Comparison of ENCODE assay signal across 16 mouse cellular contexts in the genomic region with DNA sequence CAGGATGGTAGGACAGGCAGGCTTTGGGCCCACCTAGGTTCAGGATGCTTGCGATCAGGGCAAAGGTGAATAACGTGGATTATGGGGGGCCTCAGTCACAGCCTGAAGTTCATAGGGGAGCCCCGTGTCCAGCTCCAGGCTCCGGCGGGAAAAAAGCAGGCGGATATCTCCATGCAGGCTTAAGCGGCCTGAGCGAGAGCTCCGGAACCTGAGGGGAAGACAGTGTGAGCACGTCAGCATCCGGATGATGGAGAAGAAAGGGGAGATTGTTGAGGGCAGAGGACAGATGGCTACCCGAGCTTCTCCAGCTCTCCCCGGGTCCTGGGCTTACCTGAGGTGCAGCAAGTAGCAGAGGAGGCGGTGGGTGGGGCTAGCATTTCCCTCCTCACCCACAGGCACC.
"Had no signal": no experiment of that assay in that cellular context is flagged by ENCODE, and none has a peak within 500 bp of the region (broad histone marks: within the 10 kb centered on the region; RNA-seq: fewer than 3 reads in every experiment).

No protein-coding gene starts in this region.

- H3K4me3 ChIP-seq: midbrain, embryonic 10.5 days; midbrain, embryonic 12.5 days; myocyte had no signal

- H3K27me3 ChIP-seq: midbrain, embryonic 12.5 days had no signal

- H3K4me2 ChIP-seq: lung, embryonic 14.5 days; midbrain, embryonic 12.5 days had no signal

- H3K27ac ChIP-seq: liver, embryonic 14.5 days had no signal

- DNase-seq: lung, adult 18-20 months; lung, embryonic 14.5 days; lung, postnatal 10 days; lung, postnatal 4 days; retina, postnatal 1 day; right cerebral cortex, adult 18-20 months; right cerebral cortex, postnatal 25 days; right cerebral cortex, postnatal 4 days; spleen, adult 18-20 months; thymus, adult 18-20 months; thymus, postnatal 14 days; thymus, postnatal 36 days had no signal

- H3K9me3 ChIP-seq: midbrain, embryonic 10.5 days; midbrain, embryonic 12.5 days had no signal

- H3K9ac ChIP-seq: liver, embryonic 14.5 days; lung, embryonic 14.5 days; midbrain, embryonic 12.5 days had no signal
